Mouse (Mus musculus) urinary bladder, postnatal 10 days (tissue): Measurements from ENCODE around the gene Smarcc2.
A peak's percentile ranks its signal among the peaks of the same experiment; 100 is the strongest.

Experiments used
- DNase-seq: peaks from one replicate; pipeline ENCODE4 v3.0.0; 2022; ENCODE audit warnings: low spot score

Gene Smarcc2

DNA sequence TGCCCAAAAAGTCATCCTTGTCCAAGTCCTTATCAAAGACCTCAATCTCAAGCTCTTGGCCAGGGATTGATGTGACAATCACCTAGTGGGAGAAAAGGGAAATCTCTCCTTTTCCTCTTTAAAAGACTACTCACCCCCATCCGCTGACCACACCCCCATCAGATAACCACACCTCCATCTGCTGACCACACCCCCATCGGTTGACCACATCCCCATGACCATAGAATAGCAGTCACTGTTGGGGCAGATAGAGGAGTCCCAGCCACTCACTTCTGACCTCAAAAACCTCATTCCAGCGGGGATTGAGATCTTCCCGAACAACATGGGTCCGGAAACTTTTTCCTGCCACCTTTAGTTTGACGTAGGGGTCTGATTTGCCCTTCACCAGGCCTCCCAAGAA lies 57.6 kb downstream of the Smarcc2 start:
- DNase-seq = no peak

DNA sequence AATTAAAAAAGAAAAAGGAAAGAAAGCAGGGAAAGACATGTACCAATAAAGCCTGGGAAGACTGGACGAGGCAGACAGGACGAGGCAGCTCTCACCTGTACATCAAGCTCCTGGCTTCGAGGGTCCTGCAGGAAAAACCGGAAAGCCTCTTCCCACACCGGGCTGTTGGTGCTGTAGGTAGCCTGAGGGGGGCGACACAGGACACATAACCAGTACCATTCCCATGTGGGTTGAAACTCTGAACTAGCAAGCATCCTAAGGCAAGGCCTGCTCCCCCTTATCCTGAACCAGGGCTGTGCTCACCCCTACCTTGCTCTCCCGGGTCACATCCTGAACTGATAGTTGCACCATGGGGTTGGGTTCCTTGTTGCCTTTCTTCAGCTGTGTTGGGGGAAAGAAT lies 59.8 kb downstream of the Smarcc2 start:
- DNase-seq = no peak

DNA sequence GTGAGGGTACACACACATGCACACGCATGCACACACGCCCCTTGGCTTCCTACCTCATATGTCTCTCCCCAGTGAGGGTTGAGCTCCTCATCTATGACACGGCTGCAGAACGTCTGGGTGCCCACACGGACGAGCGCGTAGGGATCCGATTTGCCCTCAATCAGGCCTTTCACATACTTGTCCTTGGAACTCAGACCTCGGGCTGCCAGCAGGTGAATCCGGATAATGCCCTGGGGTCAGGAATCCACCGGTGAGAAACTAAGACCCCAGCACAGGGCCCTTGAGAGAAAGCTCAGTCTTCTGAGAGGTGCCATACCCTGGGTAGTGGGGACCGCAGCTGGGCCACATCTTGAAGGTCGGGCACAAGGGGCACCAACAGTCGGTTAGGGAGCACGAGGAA lies 61.5 kb downstream of the Smarcc2 start:
- no peak for DNase-seq

DNA sequence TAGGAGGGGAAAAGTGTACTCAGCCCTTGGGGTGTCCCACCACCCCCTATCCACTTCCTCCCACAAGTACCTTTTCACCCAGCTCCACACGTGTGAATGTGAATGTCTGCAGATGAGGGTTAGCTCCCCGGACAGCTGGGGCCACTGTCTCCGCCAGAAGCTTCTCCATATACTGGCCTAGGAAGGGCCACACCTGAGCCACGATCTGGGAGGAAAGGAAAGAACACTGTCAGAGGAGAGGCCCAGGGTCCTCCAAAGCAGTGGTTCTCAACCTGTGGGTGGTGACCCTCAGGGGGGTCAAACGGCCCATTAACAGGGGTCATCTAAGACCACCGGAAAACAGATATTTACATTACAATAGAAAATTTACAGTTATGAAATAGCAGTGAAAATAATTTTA lies 63.3 kb downstream of the Smarcc2 start:
- no peak for DNase-seq

DNA sequence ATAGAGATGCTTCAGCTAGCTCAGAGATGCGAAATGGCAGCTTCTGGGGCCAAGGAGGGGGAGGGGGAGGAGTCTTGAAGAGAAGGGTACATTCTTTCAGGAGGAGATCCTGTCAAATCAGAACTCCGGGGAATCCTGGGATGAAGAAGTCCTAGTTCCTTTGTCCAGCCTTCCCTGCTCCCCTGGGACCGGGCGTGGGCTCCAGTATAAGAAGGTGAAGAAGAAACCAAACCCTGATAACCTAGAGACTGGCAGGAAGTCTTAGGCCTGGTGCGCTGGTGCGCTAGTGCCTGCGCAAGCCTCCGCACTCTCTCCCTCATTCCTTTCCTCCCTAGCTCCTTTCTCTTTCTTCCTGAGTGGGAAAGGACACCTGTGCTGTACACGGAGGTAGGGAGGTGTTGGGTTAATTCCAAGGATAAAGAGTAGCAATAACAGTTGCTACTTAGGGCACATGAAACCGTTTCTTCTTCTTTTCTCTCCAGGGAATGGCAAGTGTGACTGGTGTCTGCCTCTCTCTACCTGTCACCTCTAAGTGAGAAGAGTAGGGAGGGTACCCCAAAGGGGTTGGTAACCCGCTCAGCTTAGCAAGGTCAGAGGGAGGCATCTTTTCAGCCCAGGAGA lies 65.2 kb downstream of the Smarcc2 start:
- DNase-seq = no peak

DNA sequence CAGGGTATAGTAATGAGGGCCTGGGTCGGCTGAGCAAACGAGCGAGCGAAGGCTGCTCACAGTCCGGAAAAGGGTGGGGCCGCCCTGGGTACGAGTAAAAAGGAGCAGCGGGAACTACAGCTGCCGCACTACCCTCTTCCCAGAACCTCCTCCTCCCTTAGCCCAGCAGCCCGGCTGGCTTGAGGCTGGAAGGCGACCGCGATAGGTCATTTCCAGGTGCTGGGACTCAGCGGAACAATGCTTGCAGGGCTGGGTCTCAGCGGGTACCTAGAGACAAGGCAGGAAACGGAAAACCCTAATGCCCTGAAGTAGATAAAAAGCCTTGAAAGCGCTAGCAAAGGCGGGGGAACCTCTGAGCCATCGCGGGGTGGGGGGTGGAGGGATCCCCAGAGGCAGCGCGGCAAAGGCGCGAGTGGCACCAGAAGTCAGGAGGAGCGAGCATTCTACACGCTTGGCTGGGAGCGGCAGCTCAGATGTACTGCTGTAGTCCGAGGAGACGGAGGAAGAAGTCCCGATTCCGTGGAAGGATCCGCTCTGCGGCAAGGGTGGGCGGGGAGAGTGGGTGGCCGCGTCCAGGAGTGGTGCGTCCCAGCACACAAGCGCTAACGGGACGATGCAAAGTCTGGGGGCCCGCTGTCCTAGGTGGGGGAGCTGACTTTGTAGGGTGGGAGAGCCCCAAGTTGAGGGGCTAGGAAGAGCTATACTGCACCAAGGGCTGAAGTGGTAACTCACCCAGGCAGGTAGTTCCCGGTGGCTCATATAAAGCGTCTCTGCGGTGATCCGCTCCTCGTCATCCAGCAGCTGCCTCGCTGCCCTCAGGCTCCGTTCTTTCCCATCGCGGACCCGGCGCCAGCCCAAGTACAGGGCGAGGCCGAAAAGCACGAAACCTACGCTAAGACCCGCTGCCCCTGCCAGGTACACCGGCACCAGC lies 65.9 kb downstream of the Smarcc2 start:
- DNase-seq = no peak

DNA sequence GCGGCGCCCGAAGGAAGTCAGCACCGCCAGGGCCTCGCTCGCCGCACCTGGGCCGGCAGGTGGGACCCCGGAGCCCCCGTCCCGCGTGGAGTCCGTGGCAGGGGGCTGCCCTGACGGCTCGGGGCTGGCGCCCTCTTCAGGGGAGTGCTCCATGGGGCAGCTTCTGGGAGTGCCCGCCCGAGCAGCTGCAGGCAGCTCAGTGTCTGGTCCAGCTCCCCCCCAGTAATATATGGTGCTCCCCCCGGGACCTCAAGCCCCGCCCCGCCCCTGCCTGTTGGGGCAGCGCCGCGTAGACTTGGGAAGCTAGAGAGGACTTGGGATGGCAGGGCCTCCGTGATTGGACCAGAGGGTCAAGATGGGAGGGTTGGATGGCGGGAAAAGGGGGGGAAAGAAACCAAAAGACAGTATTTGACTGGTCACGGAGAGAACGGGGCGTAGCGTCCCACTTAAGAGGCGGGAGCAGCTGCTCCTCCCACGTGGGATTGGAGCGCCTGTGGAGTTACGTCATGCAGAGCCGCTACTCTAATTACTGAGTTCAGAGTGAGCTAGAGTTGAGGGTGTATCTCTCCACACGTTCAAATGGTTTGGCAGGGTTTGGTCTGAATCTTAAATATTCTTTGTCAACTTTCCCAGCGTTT lies 66.7 kb downstream of the Smarcc2 start, which contains the start of gene Esyt1:
TSS of gene Esyt1 (minus strand) at position 201 of the 638 bp plus-strand sequence.
- peak; percentile 71 for DNase-seq

DNA sequence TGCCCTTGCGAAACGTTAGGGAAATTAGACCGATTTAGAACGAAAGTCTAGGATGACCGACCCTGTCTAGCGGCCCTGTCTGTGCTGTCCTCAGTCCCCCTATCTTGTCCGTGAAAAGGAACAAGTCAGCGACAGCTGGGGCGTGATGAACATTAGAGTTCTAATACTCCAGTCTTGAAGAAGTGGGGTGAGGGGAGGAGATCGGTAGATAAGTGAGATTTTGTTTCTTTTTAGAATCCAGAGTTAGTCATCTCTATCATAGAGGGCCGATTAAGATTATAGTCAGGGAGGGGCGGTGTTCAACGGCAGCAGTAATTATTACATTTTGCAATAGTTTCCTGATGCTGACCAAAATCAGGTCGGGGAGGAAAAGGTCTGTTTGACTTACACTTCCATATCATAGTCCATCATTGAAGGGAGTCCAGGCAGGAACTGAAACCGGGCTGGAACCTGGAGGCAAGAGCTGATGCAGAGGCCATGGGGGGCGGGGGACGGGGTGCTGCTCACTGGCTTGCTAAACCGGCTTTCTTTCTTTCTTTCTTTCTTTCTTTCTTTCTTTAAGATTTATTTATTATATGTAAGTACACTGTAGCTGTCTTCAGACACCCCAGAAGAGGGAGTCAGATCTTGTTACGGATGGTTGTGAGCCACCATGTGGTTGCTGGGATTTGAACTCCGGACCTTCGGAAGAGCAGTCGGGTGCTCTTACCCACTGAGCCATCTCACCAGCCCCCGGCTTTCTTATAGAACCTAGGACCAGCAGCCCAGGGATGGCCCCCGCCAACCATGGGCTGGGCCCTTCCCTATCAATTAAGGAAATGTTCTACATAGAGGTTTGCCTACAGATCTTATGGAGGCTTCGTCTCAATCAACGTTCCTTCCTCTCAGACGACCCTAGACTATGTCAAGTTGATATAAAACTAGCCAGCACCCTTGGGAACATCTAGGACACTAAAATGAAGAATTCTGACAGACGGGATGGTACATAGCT lies 67.6 kb downstream of the Smarcc2 start:
- DNase-seq = no peak

DNA sequence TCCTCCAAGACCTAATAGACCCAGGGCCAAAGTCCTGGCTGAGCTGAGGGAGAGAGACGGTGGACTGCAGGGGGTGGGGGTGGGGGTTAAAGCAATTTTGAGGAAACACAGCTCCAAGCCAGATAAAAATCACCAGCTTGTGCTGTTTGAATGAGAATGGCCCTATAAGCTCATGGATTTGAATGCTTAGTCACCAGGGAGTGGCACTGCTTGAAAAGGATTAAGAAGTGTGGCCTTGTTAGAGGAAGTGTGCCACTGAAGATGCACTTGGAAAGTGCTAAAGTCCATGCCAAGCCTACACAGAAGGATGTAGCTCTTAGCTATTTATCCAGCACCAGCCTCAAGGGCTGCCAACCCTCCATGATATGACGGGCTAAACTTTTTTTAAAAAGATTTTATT lies 76.2 kb downstream of the Smarcc2 start:
- DNase-seq = no peak

DNA sequence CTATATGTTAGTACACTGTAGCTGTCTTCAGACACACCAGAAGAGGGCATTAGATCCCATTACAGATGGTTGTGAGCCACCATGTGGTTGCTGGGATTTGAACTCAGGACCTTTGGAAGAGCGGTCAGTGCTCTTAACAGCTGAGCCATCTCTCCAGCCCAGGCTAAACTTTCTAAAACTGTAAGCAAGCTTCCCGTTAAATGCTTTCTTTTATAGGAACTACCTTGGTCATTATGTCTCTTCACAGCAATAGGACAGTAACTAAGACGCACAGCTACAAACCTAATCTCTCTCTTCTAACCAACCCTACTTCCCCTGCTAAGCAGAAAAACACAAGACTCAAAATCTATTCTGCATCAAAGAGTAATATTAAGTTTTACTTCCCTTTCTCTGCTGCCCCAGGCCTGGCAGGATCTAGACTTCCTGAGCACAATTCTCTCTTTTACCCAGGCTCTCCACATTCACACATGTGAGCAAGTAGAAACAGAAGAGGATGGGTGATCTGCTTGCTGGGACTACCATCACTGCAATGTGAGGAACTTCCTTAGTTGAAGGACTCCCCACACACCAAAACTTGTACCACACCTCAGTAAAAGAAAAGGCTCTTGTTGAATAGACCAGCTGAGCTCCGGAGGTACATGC lies 76.7 kb downstream of the Smarcc2 start:
- no peak for DNase-seq

DNA sequence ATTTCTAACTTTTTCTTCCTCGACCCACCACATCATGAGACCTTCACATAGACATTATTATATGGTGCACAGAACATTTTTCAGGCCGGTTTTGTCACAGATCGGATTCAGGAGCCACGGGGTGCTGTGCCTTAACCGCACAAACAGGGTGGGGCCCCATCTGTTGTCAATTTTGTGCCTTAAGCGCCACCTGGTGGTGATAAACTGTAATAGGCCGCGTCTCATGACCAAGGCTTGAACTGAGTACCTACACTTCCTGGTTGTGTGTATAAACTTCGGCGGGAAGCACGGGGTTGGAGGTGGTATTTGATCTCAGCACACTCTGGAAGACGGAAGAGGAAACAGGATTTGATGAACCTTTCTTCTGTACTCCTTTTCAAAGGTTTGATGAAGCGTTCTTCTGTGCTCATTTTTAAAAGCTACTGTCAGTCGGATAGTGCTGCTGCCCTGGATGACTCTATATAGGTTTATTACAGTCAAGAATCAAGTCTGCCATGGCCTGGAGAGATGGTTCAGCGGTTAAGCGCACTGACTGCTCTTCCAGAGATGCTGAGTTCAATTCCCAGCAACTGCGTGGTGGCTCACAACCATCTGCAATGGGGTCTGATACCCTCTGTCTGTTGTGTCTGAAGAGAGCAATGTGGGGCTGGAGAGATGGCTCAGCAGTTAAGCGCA lies 77.4 kb downstream of the Smarcc2 start:
- DNase-seq = no peak

DNA sequence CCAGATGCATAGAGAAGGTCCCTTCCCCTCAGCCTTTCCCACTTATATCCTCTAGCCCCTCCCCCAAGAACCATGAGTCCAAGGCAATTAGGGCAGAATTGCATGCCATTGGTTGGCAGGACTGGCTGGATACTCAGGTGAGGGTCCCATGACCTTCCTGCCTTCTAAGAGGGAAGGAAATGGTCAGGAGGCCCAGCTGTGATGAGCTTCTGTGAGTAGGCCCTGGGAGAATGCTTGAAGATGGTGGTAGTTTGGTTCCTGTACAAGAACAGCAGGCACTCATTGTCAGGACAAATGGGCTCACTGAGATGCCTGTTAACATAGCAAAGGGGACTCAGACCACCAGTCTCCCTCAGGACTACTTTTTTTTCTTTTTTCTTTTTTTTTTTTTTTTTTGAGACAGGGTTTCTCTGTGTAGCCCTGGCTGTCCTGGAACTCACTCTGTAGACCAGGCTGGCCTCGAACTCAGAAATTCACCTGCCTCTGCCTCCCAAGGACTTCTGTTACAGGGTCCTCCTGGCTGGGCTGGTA lies 79.4 kb downstream of the Smarcc2 start:
- no peak for DNase-seq
